Mouse (Mus musculus) gastrocnemius, adult 2 months (tissue): ENCODE measurements at regions not wholly inside any gene's neighbourhood (a gene's known extent, or its start where the extent isn't known, plus 50 kb on each side); places are given as distances from the start of the nearest gene placed in this dataset.
A peak's percentile ranks its signal among the peaks of the same experiment; 100 is the strongest.
"Not testable (repeated sequence)": the region's sequence is repeated elsewhere in the genome, so short reads cannot be mapped to it uniquely, and the experiment has no call there.

Experiments used
- DNase-seq: peaks from one replicate; pipeline ENCODE4 v3.0.0; 2022
- H3K27ac ChIP-seq: fragments of 200-600 bp; 2 replicates; pipeline ENCODE4 v1.8.1; 2022; ENCODE audit warnings: mild to moderate bottlenecking
- H3K4me3 ChIP-seq: fragments of 200-600 bp; 2 replicates; pipeline ENCODE4 v1.8.1; 2022; ENCODE audit warnings: mild to moderate bottlenecking, moderate library complexity
- CTCF ChIP-seq: fragments of 200-600 bp; IDR thresholded peaks from 2 replicates; pipeline ENCODE4 v1.8.1; 2022; ENCODE audit warnings: antibody characterized with exemption, mild to moderate bottlenecking, moderate library complexity
- intact Hi-C: fragments of 180-260 bp; cut with DNase I; formaldehyde crosslinking; loops from one replicate; pipeline ENCODE4 v1.15.1; 2025

DNA sequence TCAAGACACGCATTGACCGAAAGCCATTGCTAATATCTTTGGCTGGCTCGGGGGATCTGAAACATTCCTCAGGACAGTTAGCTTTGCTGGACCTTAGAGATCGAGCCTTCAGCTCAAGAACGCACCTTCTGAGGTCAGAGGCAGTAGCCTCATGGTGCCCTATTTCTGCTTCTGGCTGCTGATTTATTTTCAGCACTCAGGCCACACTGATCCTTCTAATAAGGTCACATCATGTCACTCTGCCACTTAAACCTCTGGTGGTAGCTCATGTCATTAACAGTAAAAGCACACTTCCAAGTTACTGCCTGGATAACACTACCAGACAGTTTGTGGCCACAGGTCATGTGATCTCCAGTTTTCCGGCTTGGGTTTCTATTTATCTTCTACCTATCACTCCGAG, 325.9 kb upstream of the Tmpo start:
- peak; percentile 21 for DNase-seq
- Histone ChIP-seq H3K27ac (no peak overlapping the region), H3K4me3 (no peak overlapping the region)
- intact Hi-C loops, result no loop called here
- TF ChIP-seq CTCF, result no peak

DNA sequence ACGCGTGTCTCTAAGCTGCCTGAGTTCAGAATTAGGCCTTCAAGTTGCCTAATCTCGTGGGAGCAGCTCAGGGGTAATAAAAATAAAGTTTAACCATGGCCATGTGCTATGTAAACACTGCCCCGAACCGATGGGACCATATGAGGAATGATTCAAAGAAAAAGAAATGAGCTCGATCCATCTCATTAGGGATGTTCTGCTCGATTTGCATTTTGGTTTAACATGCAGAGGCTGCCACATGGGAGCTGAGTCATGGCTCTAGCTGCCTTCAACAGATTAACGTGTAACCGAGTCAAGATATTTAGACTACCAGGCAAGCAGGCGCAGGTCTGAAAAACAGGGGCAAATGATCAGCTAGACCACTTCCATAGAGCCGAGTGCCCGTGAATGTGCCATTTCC, 323.8 kb upstream of the Tmpo start:
- DNase-seq, result no peak
- no peak for TF ChIP-seq CTCF
- Histone ChIP-seq H3K27ac (no peak overlapping the region), H3K4me3 (no peak overlapping the region)
- intact Hi-C loops, result no loop called here

DNA sequence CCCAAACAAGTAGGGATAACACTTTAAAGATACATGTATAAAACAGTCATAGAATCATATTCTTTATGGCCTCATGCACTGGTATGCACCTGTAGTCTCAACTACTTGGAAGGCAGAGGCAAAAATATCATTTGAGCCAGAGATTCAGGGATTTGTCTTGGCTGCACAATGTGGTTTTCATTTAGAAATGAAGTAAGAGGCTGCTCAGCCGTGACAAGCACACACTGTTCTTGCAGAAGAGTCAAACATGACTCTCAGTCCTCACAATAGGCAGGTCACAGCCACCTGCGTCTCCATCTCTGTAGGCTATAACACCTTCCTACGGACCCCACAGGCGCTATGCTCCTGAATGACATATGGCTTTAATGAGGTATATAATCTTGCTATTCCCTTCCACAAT, 317.4 kb upstream of the Tmpo start:
- Histone ChIP-seq H3K4me3 (no peak overlapping the region), H3K27ac (no peak overlapping the region)
- no peak for TF ChIP-seq CTCF
- DNase-seq, result no peak
- intact Hi-C loops, result no loop called here

DNA sequence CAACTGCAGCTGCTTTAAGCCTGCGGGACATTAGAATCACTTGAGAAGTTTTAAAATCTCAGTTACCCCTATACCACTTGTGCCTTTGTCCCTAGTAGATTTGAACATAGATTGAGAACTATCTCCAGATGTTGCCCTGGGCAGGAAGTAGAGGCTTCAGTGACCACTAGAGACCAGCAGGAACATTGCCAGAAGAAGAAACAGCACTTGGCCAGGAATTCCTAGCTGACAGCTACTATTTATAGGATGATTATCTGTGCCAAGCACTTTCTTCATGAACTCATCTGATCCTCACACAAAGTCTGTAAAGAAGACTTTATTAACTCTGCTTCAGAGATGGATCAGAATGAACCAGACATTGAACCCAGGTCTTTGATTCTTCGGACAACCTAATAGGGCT, 283.6 kb upstream of the Tmpo start:
- no peak overlapping the region for H3K4me3 ChIP-seq
- TF ChIP-seq CTCF, result no peak
- H3K27ac ChIP-seq, result no peak overlapping the region
- intact Hi-C loops, result no loop called here
- DNase-seq, result no peak

DNA sequence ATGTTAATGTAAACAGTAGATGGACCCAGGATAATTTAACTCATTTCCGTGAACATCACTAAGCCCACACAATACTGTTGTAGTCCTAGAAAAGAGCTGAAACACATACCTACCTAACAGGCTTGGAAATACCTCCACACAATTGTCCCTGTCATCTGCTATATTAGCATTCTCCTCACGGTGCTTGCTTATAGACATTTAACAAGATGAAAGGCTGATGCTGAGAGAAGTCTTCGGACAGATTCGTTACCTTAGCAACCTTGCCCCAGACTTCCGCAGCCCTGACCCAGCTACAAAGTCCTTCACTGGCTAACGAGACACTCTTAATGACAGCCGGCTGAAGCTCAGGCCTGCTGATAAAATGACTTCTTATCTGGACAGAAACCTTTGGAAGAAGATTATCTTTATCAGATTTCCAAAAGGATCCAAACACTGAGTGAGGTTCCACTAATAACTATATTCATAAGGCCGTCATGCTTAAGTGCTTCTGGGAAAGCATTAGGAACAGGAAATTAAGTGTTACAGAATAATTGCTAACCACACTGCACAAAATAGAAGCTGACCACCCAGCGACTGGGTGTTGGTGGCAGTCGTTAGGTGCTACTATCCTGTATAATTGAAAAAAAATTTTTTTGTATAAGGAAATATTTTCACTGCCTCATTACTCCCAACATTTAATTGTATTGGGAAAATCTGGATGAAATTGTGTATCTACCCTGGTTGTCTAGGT, 267.0 kb upstream of the Tmpo start:
- DNase-seq, result no peak
- intact Hi-C loops, result no loop called here
- Histone ChIP-seq H3K27ac (no peak overlapping the region), H3K4me3 (no peak overlapping the region)
- TF ChIP-seq CTCF, result no peak

- Histone ChIP-seq H3K4me3 (no peak overlapping the region), H3K27ac (no peak overlapping the region)
- intact Hi-C loops, result no loop called here
- no peak for DNase-seq
- TF ChIP-seq CTCF, result no peak
Observed at GRCm38 (mm10) chr10:91443321-91443720, 262.2 kb upstream of the Tmpo start.

GRCm38 (mm10) chr10:91440051-91440450, 258.9 kb upstream of the Tmpo start:
- Histone ChIP-seq H3K4me3 (no peak overlapping the region), H3K27ac (no peak overlapping the region)
- DNase-seq, result peak; percentile 23
- intact Hi-C loops, result no loop called here
- TF ChIP-seq CTCF, result no peak

GRCm38 (mm10) chr10:91437917-91438316, 256.8 kb upstream of the Tmpo start:
- DNase-seq, result no peak
- H3K27ac ChIP-seq, result no peak overlapping the region
- H3K4me3 ChIP-seq, result no peak overlapping the region
- intact Hi-C loops, result no loop called here
- TF ChIP-seq CTCF, result no peak

- Histone ChIP-seq H3K4me3 (no peak overlapping the region), H3K27ac (no peak overlapping the region)
- intact Hi-C loops, result no loop called here
- no peak for DNase-seq
- no peak for TF ChIP-seq CTCF
Observed at GRCm38 (mm10) chr10:91436091-91436569, 255.0 kb upstream of the Tmpo start.

- no peak for TF ChIP-seq CTCF
- intact Hi-C loops, result no loop called here
- Histone ChIP-seq H3K27ac (peak overlapping the region; percentile 16), H3K4me3 (peak overlapping the region; percentile 41)
- no peak for DNase-seq
Observed at GRCm38 (mm10) chr10:91430281-91430680, 249.2 kb upstream of the Tmpo start.

GRCm38 (mm10) chr10:91426584-91426983, 245.5 kb upstream of the Tmpo start:
- intact Hi-C loops, result no loop called here
- no peak overlapping the region for H3K4me3 ChIP-seq
- H3K27ac ChIP-seq, result no peak overlapping the region
- no peak for DNase-seq
- TF ChIP-seq CTCF, result no peak

GRCm38 (mm10) chr10:91425625-91426385, 244.7 kb upstream of the Tmpo start:
- H3K4me3 ChIP-seq, DNase-seq, H3K27ac ChIP-seq, intact Hi-C loops: not testable (repeated sequence)

- no peak for TF ChIP-seq CTCF
- Histone ChIP-seq H3K4me3 (no peak overlapping the region), H3K27ac (no peak overlapping the region)
- intact Hi-C loops, result no loop called here
- DNase-seq, result no peak
Observed at GRCm38 (mm10) chr10:91424786-91425185, 243.7 kb upstream of the Tmpo start.

- H3K27ac ChIP-seq, result no peak overlapping the region
- TF ChIP-seq CTCF, result no peak
- no peak overlapping the region for H3K4me3 ChIP-seq
- intact Hi-C loops, result no loop called here
- no peak for DNase-seq
Observed at GRCm38 (mm10) chr10:91387255-91387654, 206.1 kb upstream of the Tmpo start.
